Mouse (Mus musculus) midbrain, embryonic 11.5 days (tissue): Measurements from ENCODE around the gene Tmem185b. TPM values are rescaled to one million over a fixed set of nuclear protein-coding genes. Genes with fewer than 3 reads are reported as not detected.
A peak's percentile ranks its signal among the peaks of the same experiment; 100 is the strongest.

ENCODE experiments used
- ATAC-seq: fragments of 200-750 bp; cut with Nextera tagmentation; 2 replicates; pipeline ENCODE4 v1.8.0; 2017; ENCODE audit warnings: moderate TSS enrichment, moderate library complexity; ENCODE audit not compliant: low FRiP score
- DNase-seq: peaks from one replicate; pipeline ENCODE4 v3.0.0; 2015; ENCODE audit warnings: low spot score; ENCODE audit errors: missing footprints
- H3K27ac ChIP-seq: fragments of 300-500 bp; sonication (generic); 2 replicates; pipeline ENCODE4 v1.5.1; 2014; ENCODE audit warnings: low read depth, low read length
- H3K27me3 ChIP-seq: fragments of 300-500 bp; sonication (generic); 2 replicates; pipeline ENCODE4 v1.6.1; 2014; ENCODE audit warnings: mild to moderate bottlenecking, low read length, moderate library complexity, mixed read lengths; ENCODE audit not compliant: control insufficient read depth, insufficient read depth
- H3K36me3 ChIP-seq: fragments of 300-500 bp; sonication (generic); 2 replicates; pipeline ENCODE4 v1.6.1; 2014; ENCODE audit warnings: mild to moderate bottlenecking, low read length, moderate library complexity, mixed read lengths; ENCODE audit not compliant: control insufficient read depth, insufficient read depth
- H3K4me1 ChIP-seq: fragments of 300-500 bp; sonication (generic); 2 replicates; pipeline ENCODE4 v1.6.1; 2014; ENCODE audit warnings: low read length; ENCODE audit not compliant: control insufficient read depth, insufficient read depth
- H3K4me2 ChIP-seq: fragments of 300-500 bp; sonication (generic); 2 replicates; pipeline ENCODE4 v1.6.1; 2014; ENCODE audit warnings: mild to moderate bottlenecking, moderate library complexity
- H3K4me3 ChIP-seq: fragments of 300-500 bp; sonication (generic); 2 replicates; pipeline ENCODE4 v1.5.1; 2014; ENCODE audit warnings: low read depth, low read length
- H3K9ac ChIP-seq: fragments of 300-500 bp; sonication (generic); 2 replicates; pipeline ENCODE4 v1.6.1; 2014; ENCODE audit warnings: low read length
- H3K9me3 ChIP-seq: fragments of 300-500 bp; sonication (generic); 2 replicates; pipeline ENCODE4 v1.6.1; 2016; ENCODE audit warnings: low read length; ENCODE audit not compliant: control insufficient read depth
- WGBS: fragments of 180-500 bp; shearing (Covaris S2); extraction: QIAGEN DNeasy Blood & Tissue Kit; methylation state at CpG from one replicate; pipeline ENCODE4 v1.1.7; 2014; 5-methylcytosine and 5-hydroxymethylcytosine counted together
- polyA plus RNA-seq: library from polyadenylated mRNA; unstranded; fragments of >200 nt; fragmentation: Nextera tagmentation; extraction: Ambion mirVana; gene quantifications from 2 replicates; pipeline ENCODE4 v1.2.1, GENCODE M21; 2014

Gene Tmem185b
- polyA plus RNA-seq, 1 experiment from 2014 or later, result 22.2 TPM

DNA sequence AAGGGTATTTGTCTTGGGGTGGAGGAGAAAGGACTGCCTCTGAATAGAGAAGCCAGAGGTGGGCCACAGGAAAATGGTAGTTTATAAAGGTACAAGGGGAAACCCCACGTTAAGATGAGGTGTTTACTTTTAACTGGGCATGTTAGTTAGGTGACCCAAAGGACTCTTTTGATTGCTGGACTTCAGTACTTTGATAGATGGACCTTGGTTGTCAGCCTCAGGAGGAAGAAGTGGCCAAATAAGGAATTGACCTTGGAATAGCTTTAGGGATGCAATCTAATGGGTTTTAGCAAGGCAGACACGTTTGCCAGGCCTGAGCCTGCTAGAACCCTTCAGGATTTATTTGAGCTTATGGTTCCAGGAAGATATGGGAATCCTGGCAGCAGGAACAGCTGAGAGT is 13.3 kb downstream of the Tmem185b start:
- Histone ChIP-seq H3K9me3 (no peaks in the 10 kb centered on the region), H3K4me1 (no peaks in the 10 kb centered on the region), H3K9ac (no peak overlapping the region), H3K27me3 (no peaks in the 10 kb centered on the region), H3K36me3 (no peaks in the 10 kb centered on the region; the same call in 1 of the 2 replicates), H3K4me3 (no peak overlapping the region), H3K4me2 (no peak overlapping the region), H3K27ac (no peak overlapping the region)
- DNase-seq (no peak), ATAC-seq (no peak)
- 74% methylated on average over 2 of the region's 2 CpGs for WGBS

- 0 out of 2 replicates have a peak, but pooled peaks have one; percentile 35 for ATAC-seq
- H3K36me3 ChIP-seq, result no peaks in the 10 kb centered on the region; the same call in 1 of the 2 replicates
These were observed 15.0 kb downstream of the Tmem185b start for GRCm38 (mm10) chr1:119540836-119541557.

DNA sequence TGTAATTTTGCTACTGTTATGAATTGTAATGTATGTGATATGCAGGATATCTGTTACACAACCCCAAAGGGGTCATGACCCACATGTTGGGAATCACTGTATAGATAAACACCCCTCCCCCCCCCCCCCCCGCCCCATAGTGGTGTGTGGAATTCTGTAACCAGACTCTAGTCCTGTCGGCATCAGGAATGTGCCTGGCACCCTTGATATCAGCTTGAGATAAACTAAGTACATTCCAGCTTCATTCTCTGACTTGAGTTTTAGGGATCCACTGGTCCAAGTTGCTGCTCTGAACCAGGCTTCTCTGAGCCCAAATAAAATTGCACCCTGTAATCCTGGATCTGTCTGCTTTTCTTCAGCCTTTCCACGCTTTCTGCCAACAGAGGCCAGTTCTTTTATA is 15.6 kb downstream of the Tmem185b start:
- WGBS, result 70% methylated on average over 2 of the region's 3 CpGs
- Histone ChIP-seq H3K4me1 (no peaks in the 10 kb centered on the region), H3K4me2 (no peak overlapping the region), H3K4me3 (no peak overlapping the region), H3K9ac (no peak overlapping the region), H3K27ac (no peak overlapping the region), H3K27me3 (no peaks in the 10 kb centered on the region), H3K36me3 (no peaks in the 10 kb centered on the region; the same call in 1 of the 2 replicates), H3K9me3 (no peaks in the 10 kb centered on the region)
- DNase-seq (no peak), ATAC-seq (no peak)

More at GRCm38 (mm10) chr1:119540836-119541557, 15.0 kb downstream of the Tmem185b start:
- no peak overlapping the region for H3K27ac ChIP-seq
- no peak overlapping the region for H3K4me3 ChIP-seq
- no peaks in the 10 kb centered on the region for H3K9me3 ChIP-seq
- no peaks in the 10 kb centered on the region for H3K27me3 ChIP-seq
- no peak overlapping the region for H3K4me2 ChIP-seq
- H3K9ac ChIP-seq, result no peak overlapping the region
- DNase-seq, result no peak
- H3K4me1 ChIP-seq, result no peaks in the 10 kb centered on the region
- 86% methylated on average over 9 of the region's 9 CpGs for WGBS

DNA sequence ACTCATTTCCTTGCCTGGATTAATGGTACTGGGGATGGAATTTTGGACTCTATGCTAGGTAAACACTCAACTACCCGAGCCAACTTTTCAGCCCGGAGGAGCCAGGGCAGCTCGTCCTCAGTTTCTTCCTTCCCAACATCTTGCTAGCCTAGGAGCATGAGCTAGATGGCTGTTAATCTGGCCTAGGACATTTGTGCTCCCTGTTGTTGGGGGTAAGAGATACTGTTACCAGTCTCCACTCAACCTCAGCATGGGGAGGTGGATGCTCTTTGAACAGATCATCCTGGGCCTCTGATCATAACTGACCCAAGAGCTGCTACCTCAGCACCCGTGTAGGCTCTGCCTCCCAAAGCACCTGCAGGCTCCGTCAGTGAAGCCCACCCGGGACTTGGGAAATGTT is 17.4 kb downstream of the Tmem185b start:
- no peak overlapping the region for H3K9ac ChIP-seq
- WGBS, result 92% methylated on average over 6 of the region's 6 CpGs

GRCm38 (mm10) chr1:119544611-119545155 is 18.7 kb downstream of the Tmem185b start:
- H3K9ac ChIP-seq, result no peak overlapping the region
- no peak overlapping the region for H3K4me2 ChIP-seq
- no peaks in the 10 kb centered on the region for H3K4me1 ChIP-seq
- ATAC-seq, result no peak
- no peak overlapping the region for H3K4me3 ChIP-seq
- no peak for DNase-seq
- no peaks in the 10 kb centered on the region for H3K27me3 ChIP-seq
- H3K27ac ChIP-seq, result no peak overlapping the region
- no peaks in the 10 kb centered on the region for H3K9me3 ChIP-seq
- WGBS, result 92% methylated on average over 5 of the region's 5 CpGs
- H3K36me3 ChIP-seq, result no peaks in the 10 kb centered on the region; the same call in 1 of the 2 replicates

More for the DNA sequence above, 17.4 kb downstream of the Tmem185b start:
- Histone ChIP-seq H3K27me3 (no peaks in the 10 kb centered on the region), H3K4me1 (no peaks in the 10 kb centered on the region), H3K4me3 (no peak overlapping the region), H3K4me2 (no peak overlapping the region), H3K9me3 (no peaks in the 10 kb centered on the region), H3K27ac (no peak overlapping the region), H3K36me3 (no peaks in the 10 kb centered on the region; the same call in 1 of the 2 replicates)
- DNase-seq (no peak), ATAC-seq (no peak)

DNA sequence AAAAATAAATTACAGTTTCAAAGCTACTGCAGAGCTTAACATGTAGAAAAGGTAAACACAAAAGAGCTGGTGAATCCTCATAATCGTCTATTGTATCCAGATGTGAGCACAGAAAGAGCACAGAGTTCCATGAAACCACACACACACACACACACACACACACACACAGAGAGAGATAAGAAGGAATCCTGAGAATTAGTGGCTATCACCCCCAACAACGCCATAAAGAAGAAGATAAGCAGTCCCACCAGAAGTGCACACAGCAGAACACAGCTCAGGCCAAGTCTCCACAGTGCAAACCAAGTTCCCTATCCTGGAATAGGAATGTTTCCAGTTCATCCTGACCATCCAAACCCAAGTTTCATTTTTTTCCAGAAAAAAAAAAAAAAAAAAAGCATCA is 19.2 kb downstream of the Tmem185b start:
- ATAC-seq (no peak), DNase-seq (no peak)
- H3K36me3 ChIP-seq, result no peaks in the 10 kb centered on the region; the same call in 1 of the 2 replicates
- H3K9ac ChIP-seq, result no peak overlapping the region
- H3K27me3 ChIP-seq, result no peaks in the 10 kb centered on the region
- no peaks in the 10 kb centered on the region for H3K9me3 ChIP-seq
- H3K4me3 ChIP-seq, result no peak overlapping the region
- no peaks in the 10 kb centered on the region for H3K4me1 ChIP-seq
- H3K4me2 ChIP-seq, result no peak overlapping the region
- H3K27ac ChIP-seq, result no peak overlapping the region
- 81% methylated on average over 2 of the region's 2 CpGs for WGBS

DNA sequence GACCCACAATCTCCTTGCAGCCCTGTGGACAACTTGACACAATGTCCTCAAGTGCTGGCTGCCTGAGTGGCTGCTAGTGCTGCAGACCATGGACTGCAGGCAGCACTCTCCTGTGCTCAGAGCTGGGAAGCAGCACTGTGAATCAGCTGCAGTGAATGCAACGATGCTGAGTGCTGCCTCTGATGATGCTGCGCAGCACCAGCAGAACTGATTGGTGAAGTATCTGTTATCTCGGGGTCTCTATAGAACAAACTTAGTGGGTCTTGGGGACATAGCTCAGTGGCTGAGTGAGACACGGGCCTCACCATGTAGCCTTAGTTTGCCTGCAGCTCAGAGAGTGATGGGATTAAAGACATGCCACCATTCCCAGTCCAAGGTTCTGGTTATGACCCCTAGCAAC is 19.7 kb downstream of the Tmem185b start:
- no peak overlapping the region for H3K27ac ChIP-seq
- H3K9me3 ChIP-seq, result no peaks in the 10 kb centered on the region
- H3K36me3 ChIP-seq, result no peaks in the 10 kb centered on the region
- H3K27me3 ChIP-seq, result no peaks in the 10 kb centered on the region
- no peaks in the 10 kb centered on the region for H3K4me1 ChIP-seq
- 95% methylated on average over 4 of the region's 4 CpGs for WGBS
- no peak overlapping the region for H3K4me3 ChIP-seq
- H3K9ac ChIP-seq, result no peak overlapping the region
- DNase-seq (no peak), ATAC-seq (no peak)
- no peak overlapping the region for H3K4me2 ChIP-seq

- Histone ChIP-seq H3K4me1 (no peaks in the 10 kb centered on the region), H3K36me3 (0 out of 2 replicates have a peak, but pooled peaks cover 3% of the 10 kb centered on the region), H3K4me3 (no peak overlapping the region), H3K27ac (no peak overlapping the region), H3K9me3 (no peaks in the 10 kb centered on the region), H3K27me3 (no peaks in the 10 kb centered on the region), H3K9ac (no peak overlapping the region), H3K4me2 (no peak overlapping the region)
- 88% methylated on average over 3 of the region's 3 CpGs for WGBS
- DNase-seq (no peak), ATAC-seq (no peak)
These were observed 20.5 kb downstream of the Tmem185b start for GRCm38 (mm10) chr1:119546490-119546889.

DNA sequence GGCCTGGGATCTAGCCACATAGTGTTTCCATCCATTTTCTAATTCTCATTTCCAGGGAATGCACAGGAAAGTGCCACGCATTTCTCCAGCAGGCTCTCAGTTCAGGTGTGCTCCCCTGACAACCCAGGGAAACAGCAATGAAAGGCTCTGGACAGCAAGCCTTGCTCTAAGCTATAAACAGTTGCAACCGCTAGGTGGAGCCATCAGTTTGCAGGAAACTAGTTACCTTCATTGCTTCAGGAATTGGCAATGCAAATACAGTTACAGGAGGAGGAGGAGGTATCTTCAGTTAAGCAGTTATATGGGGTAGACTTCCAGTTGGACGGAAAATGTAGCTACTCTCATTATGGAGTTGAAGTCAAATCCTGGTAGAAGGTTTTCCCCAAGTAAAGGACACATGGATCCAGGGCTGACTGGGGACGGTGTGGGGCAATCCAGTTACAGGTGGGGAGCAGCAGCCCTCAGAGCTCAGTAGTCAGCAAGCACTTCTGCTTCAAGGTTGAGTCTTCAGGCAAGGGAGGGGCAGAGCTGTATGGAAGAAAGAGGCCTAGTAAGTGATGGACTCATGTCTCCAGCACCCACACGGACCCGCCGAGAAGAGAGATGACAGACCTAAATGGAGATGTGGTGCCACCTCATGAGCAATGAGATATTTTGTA is 22.8 kb downstream of the Tmem185b start:
- no peak overlapping the region for H3K9ac ChIP-seq
- 0 out of 2 replicates have a peak, but pooled peaks cover 4% of the 10 kb centered on the region for H3K36me3 ChIP-seq
- H3K9me3 ChIP-seq, result no peaks in the 10 kb centered on the region
- no peaks in the 10 kb centered on the region for H3K4me1 ChIP-seq
- DNase-seq, result peak; percentile 94
- H3K4me3 ChIP-seq, result no peak overlapping the region
- H3K4me2 ChIP-seq, result no peak overlapping the region
- H3K27ac ChIP-seq, result no peak overlapping the region
- peak; percentile 38; the same call in 1 of the 2 replicates for ATAC-seq
- 75% methylated on average over 7 of the region's 7 CpGs for WGBS
- no peaks in the 10 kb centered on the region for H3K27me3 ChIP-seq
